Comparison of ENCODE assay signal across 32 mouse cellular contexts in genomic region chr11:55394592-55394991, GRCm38 (mm10). TPM values are rescaled to one million over a fixed set of nuclear protein-coding genes. Genes with fewer than 3 reads are reported as not detected.
DNase-seq lines count a peak whose midpoint lies in the region; ATAC-seq and TF ChIP-seq lines count a peak whose summit lies in the region.
"Had no signal": no experiment of that assay in that cellular context is flagged by ENCODE, and none has a peak within 500 bp of the region (broad histone marks: within the 10 kb centered on the region; RNA-seq: fewer than 3 reads in every experiment).

No protein-coding gene starts in this region.

- no peak for TF ChIP-seq RAD21 in CH12.LX (IDR thresholded peaks at IDR 0.05; ENCODE audit: low read depth, low read length)

- H3K79me2 ChIP-seq in CH12.LX (replicated peaks; ENCODE audit: control insufficient read depth, extremely low read depth, insufficient read depth, poor library complexity, severe bottlenecking), result no peaks in the 10 kb centered on the region

- no peaks in the 10 kb centered on the region for H3K9me3 ChIP-seq in lung, embryonic 14.5 days (ENCODE audit: low read depth, low read length)
- no peaks in the 10 kb centered on the region for H3K9me3 ChIP-seq in CH12.LX (replicated peaks; ENCODE audit: low read length)
- H3K9me3 ChIP-seq in embryonic facial prominence, embryonic 15.5 days (replicated peaks), result no peaks in the 10 kb centered on the region
- no peaks in the 10 kb centered on the region for H3K9me3 ChIP-seq in forebrain, embryonic 11.5 days (ENCODE audit: control insufficient read depth, low read length)
- H3K9me3 ChIP-seq: forebrain, embryonic 12.5 days; hindbrain, embryonic 13.5 days; limb, embryonic 12.5 days; neural tube, embryonic 15.5 days; stomach, embryonic 15.5 days had no signal

- no peaks in the 10 kb centered on the region for H3K27me3 ChIP-seq in lung, embryonic 14.5 days (ENCODE audit: insufficient read depth, low read length)
- H3K27me3 ChIP-seq in CH12.LX (replicated peaks), result peaks cover 10% of the 10 kb centered on the region
- no peaks in the 10 kb centered on the region for H3K27me3 ChIP-seq in embryonic facial prominence, embryonic 15.5 days
- H3K27me3 ChIP-seq in forebrain, embryonic 11.5 days (ENCODE audit: control insufficient read depth, insufficient read depth, low read length), result no peaks in the 10 kb centered on the region
- H3K27me3 ChIP-seq: forebrain, embryonic 12.5 days; hindbrain, embryonic 13.5 days; limb, embryonic 12.5 days; neural tube, embryonic 15.5 days; stomach, embryonic 15.5 days had no signal

- no peak overlapping the region for H3K9ac ChIP-seq in lung, embryonic 14.5 days
- peak overlapping the region; percentile 43 for H3K9ac ChIP-seq in CH12.LX (ENCODE audit: insufficient read depth, low read depth)
- no peak overlapping the region for H3K9ac ChIP-seq in embryonic facial prominence, embryonic 15.5 days
- no peak overlapping the region for H3K9ac ChIP-seq in forebrain, embryonic 11.5 days (ENCODE audit: low read length)
- H3K9ac ChIP-seq: forebrain, embryonic 12.5 days; forebrain, postnatal 0 days; hindbrain, embryonic 13.5 days; limb, embryonic 12.5 days; neural tube, embryonic 15.5 days; stomach, embryonic 15.5 days had no signal

- 62% methylated on average over 6 of the region's 6 CpGs for WGBS in lung, embryonic 14.5 days
- 57% methylated on average over 6 of the region's 6 CpGs for WGBS in embryonic facial prominence, embryonic 15.5 days
- 89% methylated on average over 6 of the region's 6 CpGs for WGBS in forebrain, embryonic 11.5 days

- dilution Hi-C loops in CH12.LX (cut with MboI; ENCODE audit: extremely low pct_ligation_motif_present, extremely low pct_unique_long_range_greater_than_20kb, low sequenced_read_pairs), result no loop called here

- no peak for TF ChIP-seq POLR2A in CH12.LX (IDR thresholded peaks at IDR 0.05; ENCODE audit: low read depth, low read length)

- H3K27ac ChIP-seq in lung, embryonic 14.5 days (ENCODE audit: low read depth), result peak overlapping the region; percentile 18; the same call in 1 of the 2 replicates
- no peak overlapping the region for H3K27ac ChIP-seq in CH12.LX (ENCODE audit: insufficient read depth, low read depth)
- peak overlapping the region; percentile 25; the same call in 1 of the 2 replicates for H3K27ac ChIP-seq in embryonic facial prominence, embryonic 15.5 days (replicated peaks)
- no peak overlapping the region for H3K27ac ChIP-seq in forebrain, embryonic 11.5 days (ENCODE audit: low read depth, low read length)
- H3K27ac ChIP-seq: forebrain, embryonic 12.5 days; hindbrain, embryonic 13.5 days; limb, embryonic 12.5 days; neural tube, embryonic 15.5 days; stomach, embryonic 15.5 days had no signal

- H3K4me3 ChIP-seq in lung, embryonic 14.5 days (ENCODE audit: low read depth, low read length), result no peak overlapping the region
- no peak overlapping the region for H3K4me3 ChIP-seq in CH12.LX (replicated peaks in 1 of 3; ENCODE audit: low read depth in 2 of 3, low read length in 2 of 3, poor library complexity in 1 of 3)
- no peak overlapping the region for H3K4me3 ChIP-seq in embryonic facial prominence, embryonic 15.5 days (replicated peaks)
- H3K4me3 ChIP-seq in forebrain, embryonic 11.5 days (ENCODE audit: low read depth, low read length), result no peak overlapping the region
- H3K4me3 ChIP-seq: forebrain, embryonic 12.5 days; hindbrain, embryonic 13.5 days; limb, embryonic 12.5 days; neural tube, embryonic 15.5 days; stomach, embryonic 15.5 days had no signal

- DNase-seq in gastrocnemius, postnatal 10 days, result peak; percentile 3
- DNase-seq in gastrocnemius, postnatal 36 days, result no peak
- DNase-seq in lung, embryonic 14.5 days, result no peak
- DNase-seq in lung, postnatal 4 days, result no peak
- no peak for DNase-seq in CH12.LX (ENCODE audit: extremely low read depth)
- no peak for DNase-seq in thymus, postnatal 14 days
- no peak for DNase-seq in forebrain, embryonic 11.5 days (ENCODE audit: low spot score)
- DNase-seq: adrenal gland, postnatal 25 days; cerebellum, adult 18-20 months; cerebellum, postnatal 10 days; forebrain, postnatal 0 days; heart, postnatal 4 days; kidney, adult 8-10 months; kidney, postnatal 10 days; midbrain, embryonic 14.5 days; retina, postnatal 1 day; right cerebral cortex, postnatal 14 days; thymus, postnatal 36 days had no signal

- in situ Hi-C loops in CH12.LX (cut with MboI; ENCODE audit: low pct_ligation_motif_present, low pct_unique_long_range_greater_than_20kb, low sequenced_read_pairs), result loop anchor here (25.0 kb wide), 1 partner anchor 507 kb away; no protein-coding TSS in a partner anchor

- H3K4me2 ChIP-seq in lung, embryonic 14.5 days, result no peak overlapping the region
- peak overlapping the region; percentile 96 for H3K4me2 ChIP-seq in CH12.LX (ENCODE audit: insufficient read depth, low read depth, poor library complexity, severe bottlenecking)
- H3K4me2 ChIP-seq in embryonic facial prominence, embryonic 15.5 days (replicated peaks), result no peak overlapping the region
- no peak overlapping the region for H3K4me2 ChIP-seq in forebrain, embryonic 11.5 days (ENCODE audit: low read depth, low read length, severe bottlenecking)
- H3K4me2 ChIP-seq: forebrain, embryonic 12.5 days; heart, embryonic 11.5 days; hindbrain, embryonic 13.5 days; limb, embryonic 12.5 days; liver, embryonic 11.5 days; neural tube, embryonic 15.5 days; stomach, embryonic 15.5 days had no signal

- intact Hi-C loops in gastrocnemius, postnatal 36 days (cut with DNase I), result no loop called here

- peak; percentile 46; the same call in 1 of the 2 replicates for TF ChIP-seq EP300 in CH12.LX (IDR thresholded peaks at IDR 0.05; ENCODE audit: low read length)

- TF ChIP-seq CTCF in lung, embryonic 14.5 days (IDR thresholded peaks at IDR 0.05; ENCODE audit: low read depth), result no peak
- no peak for TF ChIP-seq CTCF in CH12.LX (conservative IDR thresholded peaks at IDR 0.05 in 1 of 2, IDR thresholded peaks at IDR 0.05 in 1 of 2; ENCODE audit: low read depth in 2 of 2, low read length in 2 of 2)

- peaks cover 55% of the 10 kb centered on the region for H3K36me3 ChIP-seq in lung, embryonic 14.5 days (ENCODE audit: insufficient read depth)
- H3K36me3 ChIP-seq in CH12.LX (replicated peaks in 1 of 2; ENCODE audit: control insufficient read depth in 1 of 2, insufficient read depth in 1 of 2, low read length in 1 of 2), result no peaks in the 10 kb centered on the region
- peaks cover 50% of the 10 kb centered on the region for H3K36me3 ChIP-seq in embryonic facial prominence, embryonic 15.5 days
- no peaks in the 10 kb centered on the region; the same call in 1 of the 2 replicates for H3K36me3 ChIP-seq in forebrain, embryonic 11.5 days (ENCODE audit: control insufficient read depth, insufficient read depth, low read length)
- H3K36me3 ChIP-seq: neural tube, embryonic 15.5 days had no signal

- ATAC-seq in lung, embryonic 14.5 days (ENCODE audit: insufficient read depth), result no peak
- no peak for ATAC-seq in embryonic facial prominence, embryonic 15.5 days (ENCODE audit: insufficient number of reproducible peaks, low FRiP score, low TSS enrichment, low read depth)
- ATAC-seq in forebrain, embryonic 11.5 days (replicated peaks; ENCODE audit: low FRiP score), result no peak
- ATAC-seq: CD4-positive, CD25-positive, alpha-beta regulatory T cell, adult 4 months; forebrain, postnatal 0 days; intestine, embryonic 16.5 days; lung, postnatal 0 days had no signal

- no peaks in the 10 kb centered on the region for H3K4me1 ChIP-seq in lung, embryonic 14.5 days (ENCODE audit: insufficient read depth)
- peaks cover 4 to 18% of the 10 kb centered on the region in 2 experiments for H3K4me1 ChIP-seq in CH12.LX (ENCODE audit: control insufficient read depth in 1 of 2, insufficient read depth in 2 of 2)
- peaks cover 11% of the 10 kb centered on the region; the same call in 1 of the 2 replicates for H3K4me1 ChIP-seq in embryonic facial prominence, embryonic 15.5 days
- H3K4me1 ChIP-seq in forebrain, embryonic 11.5 days (replicated peaks; ENCODE audit: control insufficient read depth, insufficient read depth, low read length), result no peaks in the 10 kb centered on the region
- H3K4me1 ChIP-seq: forebrain, embryonic 12.5 days; limb, embryonic 12.5 days; neural tube, embryonic 15.5 days; stomach, embryonic 15.5 days had no signal

TF ChIP-seq in CH12.LX, 34 proteins besides CTCF, POLR2A, EP300 and RAD21:
- TF ChIP-seq NELFE (IDR thresholded peaks at IDR 0.05; ENCODE audit: low read depth, low read length) (no peak), ZNF384 (IDR thresholded peaks at IDR 0.05; ENCODE audit: low read depth, low read length) (peak; percentile 75)
TF ChIP-seq in CH12.LX: peak in this region for 1.

RNA-seq across cellular contexts. Expression of gene Sparc, which starts 28.4 kb away (rescaled TPM):
- total RNA-seq in gastrocnemius, postnatal 10 days (2021), result 1,000 to 10,000 TPM; 2,118 to 2,804 TPM
- total RNA-seq in gastrocnemius, postnatal 36 days (2021), result 100 to 1,000 TPM; 572 to 675 TPM
- polyA plus RNA-seq in lung, embryonic 14.5 days (2014; fragmentation: Nextera tagmentation; extraction: Ambion mirVana), result 1,429 and 1,454 TPM in 2 replicates
- total RNA-seq in CH12.LX (2012; rRNA removed) (0.13 and 0.34 TPM in 2 replicates), CH12.LX (2014; rRNA removed) (not detected in 2 replicates)
- polyA plus RNA-seq in CH12.LX (2012; ENCODE audit: insufficient read length, low read depth), result 0.40 and 0.57 TPM in 2 replicates
- 3,074 and 3,219 TPM in 2 replicates for polyA plus RNA-seq in embryonic facial prominence, embryonic 15.5 days (2015; fragmentation: Nextera tagmentation; extraction: Ambion mirVana)
- 348 and 407 TPM in 2 replicates for polyA plus RNA-seq in forebrain, embryonic 11.5 days (2014; fragmentation: Nextera tagmentation; extraction: Ambion mirVana)
- total RNA-seq: monocyte, adult 5-6 weeks had no signal

RNA-seq across cellular contexts. Expression of gene Fat2, which starts 58.2 kb away (rescaled TPM):
- under 1 TPM; 0.14 to 0.26 TPM for total RNA-seq in gastrocnemius, postnatal 10 days (2021)
- total RNA-seq in gastrocnemius, postnatal 36 days (2021), result under 1 TPM in 1 of 2 experiments, not detected in 1; 0.05 TPM
- 0.29 and 0.53 TPM in 2 replicates for polyA plus RNA-seq in lung, embryonic 14.5 days (2014; fragmentation: Nextera tagmentation; extraction: Ambion mirVana)
- total RNA-seq in CH12.LX (2012; rRNA removed), result under 0.01 and 0.04 TPM in 2 replicates
- total RNA-seq in CH12.LX (2014; rRNA removed), result not detected in 2 replicates
- polyA plus RNA-seq in CH12.LX (2012; ENCODE audit: insufficient read length, low read depth), result not detected in 2 replicates
- 1.1 and 1.6 TPM in 2 replicates for polyA plus RNA-seq in embryonic facial prominence, embryonic 15.5 days (2015; fragmentation: Nextera tagmentation; extraction: Ambion mirVana)
- 0.01 and 0.04 TPM in 2 replicates for polyA plus RNA-seq in forebrain, embryonic 11.5 days (2014; fragmentation: Nextera tagmentation; extraction: Ambion mirVana)
- total RNA-seq: adrenal gland, postnatal 25 days; monocyte, adult 5-6 weeks had no signal
- polyA plus RNA-seq: CD4-positive, CD25-positive, alpha-beta regulatory T cell, adult 4 months; heart, embryonic 11.5 days; liver, embryonic 11.5 days; liver, embryonic 16.5 days; small intestine, adult 2 months had no signal

Comparison
In these comparisons a context has a peak if more than half of its experiments do, and no peak if none do; other contexts are left out.
1. H3K27ac ChIP-seq: peak in lung, embryonic 14.5 days (single experiment) and embryonic facial prominence, embryonic 15.5 days (single experiment); none in CH12.LX (single experiment) and forebrain, embryonic 11.5 days (single experiment).
2. RNA of gene Sparc, which starts 28.4 kb away (polyA plus RNA-seq): 3,074 to 3,219 TPM in embryonic facial prominence, embryonic 15.5 days, 1,429 to 1,454 TPM in lung, embryonic 14.5 days and 348 to 407 TPM in forebrain, embryonic 11.5 days; 0.40 to 0.57 TPM in CH12.LX; every median in the first group is over 100 times any median in the second.